ENCODE assay signal across 20 mouse cellular contexts in genomic region chr6:87354441-87354840, GRCm38 (mm10). TPM values are rescaled to one million over a fixed set of nuclear protein-coding genes. Genes with fewer than 3 reads are reported as not detected.
A peak's percentile ranks its signal among the peaks of the same experiment; 100 is the strongest.
DNase-seq lines count a peak whose midpoint lies in the region; ATAC-seq lines count a peak whose summit lies in the region.
"Had no signal": no experiment of that assay in that cellular context is flagged by ENCODE, and none has a peak within 500 bp of the region (broad histone marks: within the 10 kb centered on the region; RNA-seq: fewer than 3 reads in every experiment).

No protein-coding gene starts in this region.

- no peaks in the 10 kb centered on the region for H3K36me3 ChIP-seq in heart, embryonic 10.5 days
- H3K36me3 ChIP-seq: forebrain, embryonic 10.5 days had no signal

- WGBS in heart, embryonic 10.5 days: 73% methylated on average over 5 of the region's 5 CpGs

- H3K9me3 ChIP-seq in heart, embryonic 10.5 days: no peaks in the 10 kb centered on the region
- H3K9me3 ChIP-seq: forebrain, embryonic 10.5 days had no signal

- no peak overlapping the region for H3K27ac ChIP-seq in heart, embryonic 10.5 days
- H3K27ac ChIP-seq: forebrain, embryonic 10.5 days had no signal

- H3K4me3 ChIP-seq in heart, embryonic 10.5 days: no peak overlapping the region
- H3K4me3 ChIP-seq: forebrain, embryonic 10.5 days had no signal

- no peak for ATAC-seq in activated CD4-positive, CD25-positive, alpha-beta regulatory T cell, adult 4 months
- ATAC-seq: CD4-positive, CD25-positive, alpha-beta regulatory T cell, adult 4 months had no signal

- no peaks in the 10 kb centered on the region for H3K4me1 ChIP-seq in heart, embryonic 10.5 days

- peak; percentile 16 to 20 for DNase-seq in heart, postnatal 10 days
- no peak for DNase-seq in heart, embryonic 10.5 days (ENCODE audit: low spot score)
- peak; percentile 8 for DNase-seq in R1 (ENCODE audit: low read depth, low spot score)
- peak; percentile 44 for DNase-seq in fibroblast of lung, adult 2 months (ENCODE audit: low read depth)
- peak; percentile 28 for DNase-seq in retina, embryonic 14.5 days (ENCODE audit: low spot score)
- DNase-seq in kidney, postnatal 36 days: no peak
- no peak for DNase-seq in adrenal gland, postnatal 4 days (ENCODE audit: low spot score in 2 of 2)
- DNase-seq: adrenal gland, adult 2 months; cerebellum, postnatal 14 days; kidney, postnatal 14 days; lung, adult 2 months; thymus, adult 2 months had no signal

- peaks cover 8% of the 10 kb centered on the region; the same call in 1 of the 2 replicates for H3K27me3 ChIP-seq in heart, embryonic 10.5 days (ENCODE audit: insufficient read depth, poor library complexity, severe bottlenecking)

- intact Hi-C loops in heart, postnatal 10 days (cut with DNase I): no loop called here

RNA-seq across cellular contexts. Expression of gene Gkn1, which starts 3.7 kb away (rescaled TPM):
- not detected for total RNA-seq in heart, postnatal 10 days (2021)
- not detected in 2 replicates for polyA plus RNA-seq in heart, embryonic 10.5 days (2016; fragmentation: Nextera tagmentation; extraction: Ambion mirVana)
- not detected for total RNA-seq in adrenal gland, postnatal 4 days (2021)
- not detected for polyA plus RNA-seq in activated CD4-positive, CD25-positive, alpha-beta regulatory T cell, adult 4 months (2017; shearing (Covaris generic))
- total RNA-seq: adrenal gland, adult 2 months; megakaryocyte, adult 5-6 weeks; monocyte, adult 5-6 weeks had no signal
- polyA plus RNA-seq: CD4-positive, CD25-positive, alpha-beta regulatory T cell, adult 4 months; forebrain, embryonic 10.5 days; heart, embryonic 16.5 days; lung, adult 2 months; neural tube, embryonic 14.5 days had no signal

RNA-seq across cellular contexts. Expression of gene Gkn2, which starts 18.7 kb away (rescaled TPM):
- total RNA-seq in heart, postnatal 10 days (2021): not detected
- polyA plus RNA-seq in heart, embryonic 10.5 days (2016; fragmentation: Nextera tagmentation; extraction: Ambion mirVana): not detected in 2 replicates
- total RNA-seq in adrenal gland, postnatal 4 days (2021): not detected
- polyA plus RNA-seq in activated CD4-positive, CD25-positive, alpha-beta regulatory T cell, adult 4 months (2017; shearing (Covaris generic)): not detected
- total RNA-seq: adrenal gland, adult 2 months; left cerebral cortex, adult 8-10 months; megakaryocyte, adult 5-6 weeks; monocyte, adult 5-6 weeks had no signal
- polyA plus RNA-seq: adrenal gland, adult 2 months; CD4-positive, CD25-positive, alpha-beta regulatory T cell, adult 4 months; forebrain, embryonic 10.5 days; heart, embryonic 16.5 days; neural tube, embryonic 14.5 days had no signal

RNA-seq across cellular contexts. Expression of gene Antxr1, which starts 18.8 kb away (rescaled TPM):
- total RNA-seq in heart, postnatal 10 days (2021): 10 to 100 TPM; 32.3 to 33.0 TPM
- polyA plus RNA-seq in heart, embryonic 10.5 days (2016; fragmentation: Nextera tagmentation; extraction: Ambion mirVana): 1.8 and 3.8 TPM in 2 replicates
- 10 to 100 TPM; 45.4 to 46.9 TPM for total RNA-seq in adrenal gland, postnatal 4 days (2021)
- polyA plus RNA-seq in activated CD4-positive, CD25-positive, alpha-beta regulatory T cell, adult 4 months (2017; shearing (Covaris generic)): under 1 TPM in 1 of 2 experiments, not detected in 1; 0.37 TPM
- total RNA-seq: monocyte, adult 5-6 weeks had no signal
- polyA plus RNA-seq: CD4-positive, CD25-positive, alpha-beta regulatory T cell, adult 4 months had no signal

RNA-seq across cellular contexts. Expression of gene Gkn3, which starts 34.3 kb away (rescaled TPM):
- 1 to 10 TPM; 1.1 to 1.7 TPM for total RNA-seq in heart, postnatal 10 days (2021)
- 0.17 and 0.58 TPM in 2 replicates for polyA plus RNA-seq in heart, embryonic 10.5 days (2016; fragmentation: Nextera tagmentation; extraction: Ambion mirVana)
- total RNA-seq in adrenal gland, postnatal 4 days (2021): under 1 TPM; 0.36 to 0.76 TPM
- not detected for polyA plus RNA-seq in activated CD4-positive, CD25-positive, alpha-beta regulatory T cell, adult 4 months (2017; shearing (Covaris generic))
- total RNA-seq: megakaryocyte, adult 5-6 weeks; monocyte, adult 5-6 weeks had no signal
- polyA plus RNA-seq: CD4-positive, CD25-positive, alpha-beta regulatory T cell, adult 4 months; forebrain, embryonic 10.5 days had no signal

Comparison
In these comparisons a context has a peak if more than half of its experiments do, and no peak if none do; other contexts are left out.
1. DNase-seq: peak in heart, postnatal 10 days (2 of 2), R1 (single experiment), fibroblast of lung, adult 2 months (single experiment) and retina, embryonic 14.5 days (single experiment); none in heart, embryonic 10.5 days (single experiment), kidney, postnatal 36 days (0 of 2) and adrenal gland, postnatal 4 days (0 of 2).